Mouse (Mus musculus) adrenal gland, adult 8-10 months (tissue): ENCODE measurements around the gene Asap2. TPM values are rescaled to one million over a fixed set of nuclear protein-coding genes. Genes with fewer than 3 reads are reported as not detected.

ENCODE experiments used
- DNase-seq: peaks from one replicate; pipeline ENCODE4 v3.0.0; 2022
- total RNA-seq, 4 experiments: library from RNA; stranded (reverse); gene quantifications; 2 replicates each; pipeline ENCODE4 v1.2.4; 2022

Gene Asap2
- total RNA-seq, 4 experiments from 2014 or later, result 12.9 to 15.5 (median 14.3) TPM

DNA sequence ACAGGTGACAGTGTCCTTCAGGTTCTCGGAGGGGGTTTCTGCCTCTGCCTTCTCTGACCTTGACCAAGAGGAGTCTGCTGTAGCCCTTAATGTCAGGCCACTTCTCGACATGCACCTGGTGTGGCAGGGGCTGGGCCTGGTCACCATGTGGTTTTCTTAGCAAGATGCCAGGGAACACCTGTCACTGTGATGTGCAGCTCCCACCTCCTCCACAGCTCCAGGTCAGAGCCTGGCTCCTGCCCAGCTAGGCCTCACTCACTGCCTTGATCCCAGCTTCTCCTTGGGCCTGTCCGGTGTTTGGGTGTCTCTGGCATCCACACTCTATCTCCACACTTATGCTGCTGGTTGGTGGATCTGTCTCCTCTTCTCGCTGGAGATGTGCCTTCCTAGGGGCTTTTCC is 142.8 kb downstream of the Asap2 start:
- no peak for DNase-seq

DNA sequence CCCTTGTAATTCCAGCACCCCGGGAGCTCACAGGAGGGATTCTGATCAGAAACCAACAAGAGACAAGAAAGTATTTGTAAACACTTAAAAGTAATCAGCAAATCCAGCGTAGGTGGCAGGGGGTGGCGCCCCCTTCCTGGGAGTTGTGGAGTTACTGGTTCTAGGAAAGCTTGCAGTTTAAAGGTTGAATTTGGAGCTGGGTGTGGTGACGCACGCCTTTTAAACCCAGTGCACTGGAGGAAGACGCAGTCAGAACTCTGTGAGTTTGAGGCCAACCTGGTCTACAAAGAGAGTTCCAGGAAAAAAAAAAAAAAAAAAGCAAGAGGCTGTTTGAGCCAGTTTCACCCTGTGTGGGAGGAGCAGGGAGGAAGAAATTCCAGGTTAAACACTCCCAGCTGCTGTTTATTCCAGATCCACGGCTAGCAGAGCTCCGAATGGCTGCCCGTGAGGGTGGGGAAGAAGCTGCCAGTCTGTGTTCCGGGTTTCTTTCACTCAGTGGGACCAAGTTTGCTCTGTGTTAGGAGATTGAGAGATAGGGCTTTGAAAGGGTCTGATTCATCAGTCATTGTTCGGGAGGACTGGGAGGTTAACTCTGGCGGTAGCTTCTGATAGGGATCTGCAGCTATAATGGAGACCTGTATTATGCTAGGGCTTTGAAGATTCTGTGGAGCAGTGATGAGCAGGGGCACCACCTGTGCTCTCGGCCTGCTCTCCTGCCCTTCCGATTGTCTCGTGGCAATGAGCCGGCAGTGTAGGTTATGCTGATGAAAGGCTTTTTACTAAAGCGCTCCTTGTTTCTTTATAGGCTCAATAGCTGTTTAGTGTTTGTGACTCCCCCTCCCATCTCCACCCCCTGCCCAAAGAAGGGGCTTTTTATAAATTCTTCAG is 144.0 kb downstream of the Asap2 start:
- no peak for DNase-seq

- no peak for DNase-seq
Observed at GRCm38 (mm10) chr12:21135651-21136461, 145.6 kb downstream of the Asap2 start.

DNA sequence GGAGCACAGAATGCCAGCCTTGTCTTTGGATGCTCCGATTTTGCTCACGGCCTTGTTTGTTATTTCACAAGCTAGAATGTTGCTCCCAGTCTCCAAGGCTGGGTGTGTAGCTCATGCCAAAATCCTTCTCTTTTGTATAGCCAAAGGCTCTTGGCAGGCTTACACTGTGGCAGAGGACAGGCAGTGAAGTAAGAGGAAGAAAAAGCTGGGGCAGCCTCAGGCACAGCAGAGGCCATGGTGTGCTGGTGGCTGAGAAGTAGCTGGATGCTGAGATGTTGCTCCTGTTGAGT is 146.1 kb downstream of the Asap2 start:
- DNase-seq, result peak; percentile 79

GRCm38 (mm10) chr12:21139560-21139959 is 149.3 kb downstream of the Asap2 start:
- DNase-seq, result no peak

DNA sequence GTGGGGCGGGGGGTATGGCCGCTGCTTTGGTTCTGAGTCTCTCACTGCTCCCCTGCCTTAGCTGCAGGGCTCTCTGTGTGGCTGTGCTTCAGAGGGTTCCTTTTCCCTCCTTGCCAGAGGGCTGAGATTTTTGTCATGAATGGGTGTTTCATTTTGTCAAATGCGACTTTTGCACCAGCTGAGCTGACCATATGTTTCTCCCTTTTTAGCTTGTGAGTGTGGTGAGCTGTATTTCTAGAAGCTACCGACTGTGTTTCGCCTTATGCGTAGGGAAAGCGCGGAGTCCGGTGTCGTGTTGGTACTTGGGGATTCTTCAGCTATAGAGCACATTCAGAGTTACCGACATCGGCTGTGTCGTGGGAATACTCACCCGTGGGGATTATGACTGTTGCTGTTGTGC is 149.9 kb downstream of the Asap2 start:
- DNase-seq, result no peak

DNA sequence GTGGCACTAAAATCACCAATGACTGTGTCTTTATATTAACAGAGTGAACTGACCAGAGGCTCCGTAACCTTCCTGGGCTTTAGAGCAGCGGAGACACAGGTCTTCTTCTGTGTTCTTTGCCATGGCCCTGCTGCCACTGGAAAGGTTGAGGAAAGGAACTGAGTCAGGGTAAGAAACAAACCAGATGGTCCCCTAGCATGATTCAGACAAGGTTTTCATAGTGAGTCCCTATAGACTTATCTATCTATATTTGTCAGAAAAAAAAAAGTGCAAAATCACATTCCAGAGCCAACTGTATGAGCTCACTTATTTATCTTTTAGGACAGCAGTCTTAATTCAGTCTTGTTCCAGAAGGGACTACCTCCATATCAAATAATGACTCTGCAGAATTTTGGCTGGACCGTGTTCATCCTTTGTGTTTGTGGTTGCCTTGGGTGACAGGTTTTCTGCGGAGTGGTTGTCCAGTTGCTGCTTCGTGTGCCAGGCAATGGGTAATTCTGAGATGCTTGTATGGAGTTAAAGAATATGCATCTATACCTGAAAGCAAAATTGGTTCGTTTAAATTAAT is 150.6 kb downstream of the Asap2 start:
- DNase-seq, result no peak

DNA sequence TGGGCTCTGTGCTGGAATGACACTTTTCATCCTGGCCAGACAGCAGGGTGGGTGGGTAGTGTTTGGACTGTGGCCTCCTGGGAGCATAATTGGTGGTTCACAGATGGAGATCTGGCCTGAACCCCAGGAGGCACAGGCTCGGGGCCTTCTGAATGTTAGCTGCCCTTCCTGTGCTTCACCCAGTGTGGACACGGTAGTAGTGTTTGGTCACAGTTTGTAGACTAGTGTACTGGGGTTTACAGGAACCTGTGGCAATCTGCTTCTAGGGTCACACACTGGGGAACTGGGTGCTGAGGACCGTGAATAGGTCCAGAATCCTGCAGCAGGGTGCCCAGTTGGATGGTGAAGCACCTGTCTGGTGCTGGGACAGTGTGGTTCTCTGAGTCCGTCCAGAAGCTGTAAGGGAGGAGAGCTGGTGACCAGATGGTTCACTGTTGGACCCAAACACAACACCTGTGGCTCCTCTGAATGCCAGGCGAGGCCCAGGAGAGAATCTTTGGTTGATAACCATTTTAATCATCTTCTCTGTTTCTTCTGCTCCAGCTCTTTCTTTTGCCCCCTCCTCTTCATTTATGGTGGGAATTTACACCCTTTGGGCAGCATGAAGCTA is 151.5 kb downstream of the Asap2 start:
- no peak for DNase-seq

GRCm38 (mm10) chr12:21142489-21143254 is 152.4 kb downstream of the Asap2 start:
- DNase-seq, result no peak

DNA sequence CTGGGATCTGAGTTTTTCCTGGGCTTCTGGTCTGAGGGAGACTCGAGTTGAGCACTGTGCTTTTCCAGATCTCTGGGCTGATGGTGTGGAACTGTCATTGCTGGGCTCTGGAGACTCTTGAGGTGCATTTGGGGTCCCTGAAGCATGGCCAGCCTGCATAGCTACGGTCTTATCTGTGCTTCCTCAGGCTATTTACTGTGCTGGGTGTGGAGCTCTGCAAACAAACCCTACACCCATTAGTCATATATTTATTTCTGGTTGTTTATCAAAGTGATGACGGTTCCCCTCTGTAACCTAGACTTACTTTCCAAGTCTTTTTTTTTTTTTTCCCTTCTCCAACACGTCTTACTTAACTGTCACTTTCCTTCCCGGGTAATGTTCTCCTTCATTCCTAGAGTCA is 154.3 kb downstream of the Asap2 start:
- DNase-seq, result no peak

- no peak for DNase-seq
Observed at GRCm38 (mm10) chr12:21145050-21145449, 154.8 kb downstream of the Asap2 start.

GRCm38 (mm10) chr12:21146826-21147225 is 156.6 kb downstream of the Asap2 start:
- peak; percentile 42 for DNase-seq

GRCm38 (mm10) chr12:21153279-21153707 is 163.0 kb downstream of the Asap2 start:
- no peak for DNase-seq

DNA sequence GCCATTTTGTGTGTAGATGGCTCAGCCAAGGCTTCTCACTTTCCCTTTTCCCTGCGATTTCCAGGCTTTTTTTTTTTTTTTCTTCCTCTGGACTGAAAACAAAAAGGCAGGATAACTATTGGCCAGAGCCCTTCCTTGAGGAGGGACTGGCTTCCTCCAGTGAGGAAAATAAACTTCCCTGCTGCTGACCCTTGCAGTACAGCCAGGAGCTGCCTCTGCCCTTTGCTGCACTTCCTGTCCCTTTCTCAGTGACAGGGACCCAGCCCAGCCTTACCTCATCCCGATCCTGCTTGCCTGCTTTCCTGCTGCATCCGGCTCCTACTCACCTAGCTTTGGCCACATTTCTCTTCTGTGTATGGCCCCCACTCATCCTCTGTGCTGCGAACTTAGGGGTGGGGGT is 164.8 kb downstream of the Asap2 start:
- peak; percentile 44 for DNase-seq

DNA sequence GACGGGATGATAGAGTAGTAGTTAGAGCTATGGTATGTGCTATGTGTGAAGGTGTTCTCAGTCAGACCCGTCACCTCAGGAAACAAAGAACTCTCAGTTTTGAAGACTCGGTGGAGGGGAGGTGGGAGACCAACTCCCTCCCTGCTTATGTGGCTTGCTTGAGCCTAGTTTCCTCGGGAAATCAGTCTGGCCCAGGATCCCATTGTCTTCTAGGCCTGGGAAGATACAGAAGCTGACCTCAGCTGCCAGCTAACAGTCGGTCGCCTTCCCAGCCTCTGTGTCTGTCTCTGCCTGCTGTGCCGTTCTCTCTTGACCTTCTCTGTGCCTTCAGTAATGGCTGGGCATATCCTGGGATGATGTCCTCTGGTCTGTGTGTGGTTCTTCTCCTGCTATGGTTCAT is 169.0 kb downstream of the Asap2 start:
- no peak for DNase-seq

DNA sequence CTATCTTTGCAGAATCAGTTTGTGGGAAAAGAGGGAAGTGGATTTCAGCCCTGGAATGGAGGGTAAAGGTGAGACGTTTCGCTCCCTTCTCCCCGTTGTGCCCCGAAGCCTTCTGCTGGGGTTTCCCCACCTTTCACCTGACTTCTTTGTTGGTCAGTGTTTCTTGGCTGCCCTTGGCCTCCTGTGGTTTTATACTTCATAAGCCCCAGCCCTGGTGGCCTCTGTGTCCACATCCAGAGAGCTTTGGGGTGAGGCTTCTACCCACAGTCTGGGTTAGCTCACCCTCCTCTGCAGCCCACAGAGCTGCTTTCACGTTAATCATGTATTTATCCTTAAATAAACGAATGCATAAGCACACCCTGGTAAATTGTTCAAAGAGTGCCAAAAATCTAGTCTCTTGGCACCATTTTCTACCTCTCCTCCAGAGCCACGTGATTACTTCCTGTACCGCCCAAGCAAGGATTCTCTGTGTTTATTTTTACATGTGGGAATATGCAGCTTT is 170.1 kb downstream of the Asap2 start:
- no peak for DNase-seq

DNA sequence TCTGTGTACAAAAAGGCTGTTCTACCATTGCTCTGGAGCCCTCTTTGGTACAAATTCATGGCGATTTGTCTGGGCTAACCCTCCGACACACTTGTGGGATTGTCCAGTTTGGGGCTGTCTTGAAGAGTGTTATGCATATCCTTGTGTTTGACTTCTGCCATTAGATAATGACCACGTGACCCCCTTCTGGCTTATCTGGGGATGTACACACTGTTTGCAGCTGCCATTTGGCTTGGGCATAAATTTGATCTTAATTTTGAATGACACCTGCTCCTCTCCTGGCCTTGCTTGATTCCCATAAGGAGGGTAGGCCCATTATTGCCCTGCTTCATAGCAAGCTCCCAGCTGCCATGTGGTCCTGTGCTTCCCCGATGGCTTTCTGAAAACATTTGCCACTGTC is 171.6 kb downstream of the Asap2 start:
- DNase-seq, result no peak

GRCm38 (mm10) chr12:21163706-21164105 is 173.4 kb downstream of the Asap2 start:
- DNase-seq, result no peak

GRCm38 (mm10) chr12:21164251-21164650 is 174.0 kb downstream of the Asap2 start:
- no peak for DNase-seq

- DNase-seq, result no peak
Observed at GRCm38 (mm10) chr12:21165157-21165556, 174.9 kb downstream of the Asap2 start.

DNA sequence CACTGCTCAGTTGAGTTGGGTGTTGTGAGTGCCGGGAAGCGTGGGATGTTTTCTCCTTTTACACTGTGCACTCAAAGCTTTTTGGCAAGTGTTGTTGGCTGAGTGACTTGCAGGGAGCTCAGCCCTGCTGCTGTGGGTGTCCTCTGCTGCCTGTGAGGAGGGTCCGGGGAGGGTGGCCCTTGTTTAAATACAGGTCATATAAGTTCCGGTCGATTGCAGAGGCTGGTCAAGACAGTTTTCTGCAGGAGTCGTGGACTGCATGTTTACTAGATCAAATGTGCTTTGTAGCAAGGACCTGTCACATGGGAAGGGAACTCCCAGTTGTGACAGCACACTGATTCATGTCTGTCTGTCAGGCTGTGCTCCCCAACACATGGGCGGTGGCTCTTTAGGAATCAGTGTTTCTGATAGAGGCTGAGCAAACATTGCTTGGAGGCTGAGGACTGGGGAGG is 175.7 kb downstream of the Asap2 start:
- DNase-seq, result no peak
